Mouse (Mus musculus): ENCODE measurements at regions not wholly inside any gene's neighbourhood (a gene's known extent, or its start where the extent isn't known, plus 50 kb on each side); places are given as distances from the start of the nearest gene placed in this dataset.
A peak's percentile ranks its signal among the peaks of the same experiment; 100 is the strongest.

DNA sequence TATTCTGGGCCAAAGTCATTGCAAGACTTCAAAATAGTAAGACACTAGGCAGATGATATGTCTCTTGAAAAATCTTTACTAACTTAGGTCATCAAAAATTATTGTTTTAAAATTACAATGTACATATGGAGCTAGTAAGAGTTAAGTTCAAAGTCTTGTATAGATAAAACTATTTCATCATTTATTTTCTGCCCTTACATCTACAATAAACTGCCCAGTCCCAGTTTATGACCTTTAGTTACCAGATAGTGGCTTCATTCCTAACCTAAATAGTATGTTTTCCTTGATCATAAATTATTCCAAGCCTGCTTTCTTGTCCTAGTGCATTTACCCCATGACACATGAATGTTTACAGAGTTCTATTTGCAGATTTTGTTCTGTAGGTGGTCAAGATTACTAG lies 72.9 kb downstream of the Manea start:
- DNase-seq (ENCODE audit: extremely low spot score, low read depth, low spot score) = no peak

DNA sequence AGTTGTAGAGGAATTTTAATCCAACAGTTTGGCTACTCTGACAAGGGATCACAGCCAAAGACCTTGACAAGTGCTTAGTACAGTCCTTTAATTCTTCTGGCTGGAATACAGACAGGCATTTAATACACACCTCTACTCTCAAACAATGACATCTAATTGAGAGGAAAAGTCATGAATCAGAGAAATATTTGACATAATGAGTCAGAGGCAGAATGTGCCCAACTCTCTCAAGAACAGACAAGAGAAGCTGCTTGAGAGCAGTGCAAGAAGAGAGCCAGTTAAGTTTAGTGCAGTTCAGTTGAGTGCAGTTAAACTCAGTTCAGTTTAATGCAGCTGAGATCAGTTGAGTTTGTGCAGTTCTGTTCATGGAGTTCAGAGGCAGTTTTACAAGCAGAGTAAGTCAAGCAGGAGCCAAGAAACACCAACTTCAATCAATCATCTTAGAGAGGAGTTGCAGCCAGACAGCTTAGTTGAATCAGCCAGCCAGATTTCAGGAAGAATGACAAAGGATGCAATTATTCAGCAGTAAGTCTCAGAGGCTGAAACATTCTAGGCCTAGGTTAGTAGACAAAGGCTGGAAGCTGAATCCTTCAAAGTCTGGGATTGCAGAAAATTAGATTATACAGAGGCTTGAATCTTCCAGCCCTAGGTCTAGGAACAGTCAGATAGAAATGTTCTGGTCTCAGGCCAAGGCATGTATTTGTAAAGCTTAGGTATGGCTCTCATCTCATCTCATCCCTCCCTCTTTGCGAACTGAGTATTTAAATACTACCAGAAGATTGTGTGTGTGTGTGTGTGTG lies 87.3 kb downstream of the Manea start:
- DNase-seq (ENCODE audit: extremely low spot score, low read depth, low spot score) = no peak

DNA sequence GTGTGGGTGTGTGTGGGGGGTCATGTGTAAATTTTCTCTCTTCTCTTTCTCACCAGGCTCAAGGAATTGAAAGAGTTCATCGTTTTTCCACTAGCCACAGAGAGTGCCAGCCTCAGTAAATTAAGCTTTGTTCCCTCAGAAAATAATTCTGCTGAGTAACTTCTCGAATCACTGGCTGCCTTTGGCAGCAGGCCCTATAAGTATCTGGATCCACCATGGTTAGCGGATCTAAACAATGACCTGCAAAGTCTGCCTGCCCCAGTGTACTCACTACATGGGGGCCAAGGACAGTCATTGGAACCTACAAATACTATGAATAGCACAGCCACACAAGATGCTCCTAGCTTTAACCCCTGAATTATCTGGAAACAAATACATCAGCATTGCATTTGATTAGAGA lies 90.8 kb downstream of the Manea start:
- no peak for DNase-seq (ENCODE audit: extremely low spot score, low read depth, low spot score)

DNA sequence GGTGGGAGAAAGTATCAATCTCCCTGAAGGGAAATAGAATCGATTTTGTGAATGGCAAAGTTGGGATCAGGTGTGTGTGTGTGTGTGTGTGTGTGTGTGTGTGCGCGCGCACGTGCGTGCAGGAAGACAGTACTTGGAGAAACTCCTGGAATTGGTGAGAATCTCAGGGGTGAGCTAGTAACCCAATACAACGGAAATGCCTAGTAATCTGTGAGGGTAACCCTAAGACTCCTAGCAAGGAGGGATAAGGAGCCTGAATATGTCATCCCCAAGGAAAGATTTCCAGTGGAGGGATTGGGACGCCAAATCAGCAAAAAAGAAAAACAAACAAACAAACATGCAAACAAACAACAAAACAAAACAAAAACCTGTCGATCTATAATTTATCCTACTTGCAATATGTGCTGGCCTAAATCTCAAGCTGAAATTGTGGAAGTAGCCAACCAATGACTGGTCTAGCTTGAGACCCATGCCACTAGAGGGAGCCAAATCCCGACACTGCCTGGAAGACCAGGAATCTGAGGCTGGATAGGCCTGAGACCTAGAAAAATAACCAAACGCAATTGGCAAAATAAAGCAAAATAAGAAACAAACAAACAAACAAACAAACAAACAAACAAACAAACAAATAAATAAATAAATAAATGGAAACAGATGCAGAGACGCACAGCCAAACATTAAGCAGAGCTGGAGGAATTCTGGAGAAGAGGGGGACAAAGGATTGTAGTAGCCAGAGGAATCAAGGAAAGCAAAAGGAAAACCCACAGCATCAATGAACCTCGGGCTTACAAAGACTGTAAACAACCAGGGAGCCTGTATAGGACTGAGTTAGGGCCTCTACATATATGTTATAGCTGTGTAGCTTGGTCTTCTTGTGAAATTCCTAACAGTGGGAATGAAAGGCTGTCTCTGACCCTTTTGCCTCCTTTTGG lies 98.5 kb downstream of the Manea start:
- DNase-seq (ENCODE audit: extremely low spot score, low read depth, low spot score) = peak; percentile 47

DNA sequence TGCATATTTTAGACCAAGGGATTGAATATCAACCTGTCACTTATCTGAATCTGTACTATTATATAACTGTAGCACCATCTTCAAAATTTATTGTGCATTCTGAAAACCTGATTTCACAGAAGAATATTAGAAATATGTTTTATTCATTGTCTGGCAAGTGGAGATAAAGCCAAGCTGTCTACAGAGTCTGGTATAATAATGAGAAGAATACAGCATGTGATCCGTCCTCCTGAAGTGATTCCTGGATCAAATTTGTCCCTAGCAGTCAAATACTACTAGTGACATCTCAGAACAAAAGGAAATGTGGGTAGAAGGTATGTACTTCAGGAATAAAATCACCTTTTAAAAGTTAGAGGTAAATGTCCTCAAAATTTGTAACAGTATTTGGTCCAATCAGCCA lies 123.4 kb downstream of the Manea start:
- DNase-seq (ENCODE audit: extremely low spot score, low read depth, low spot score) = no peak
